Mouse (Mus musculus) MEL (cell line): ENCODE results near the gene Rbm18.

Source experiments
- CTCF ChIP-seq, 3 experiments: IDR thresholded peaks in 2 of 3; conservative IDR thresholded peaks in 1 of 3; 2 replicates each; pipeline ENCODE4 v1.5.1; 2011 to 2012; ENCODE audit warnings: low read length in 3 of 3, low read depth in 2 of 3, mild to moderate bottlenecking in 2 of 3, improper control_type of control experiment in 1 of 3, inconsistent platforms in 1 of 3, mixed read lengths in 1 of 3, moderate library complexity in 1 of 3; ENCODE audit not compliant: control insufficient read depth in 1 of 3, insufficient read depth in 1 of 3, poor library complexity in 1 of 3, severe bottlenecking in 1 of 3
- EP300 ChIP-seq, 2 experiments: IDR thresholded peaks; 2 replicates each; pipeline ENCODE4 v1.6.1; 2011; ENCODE audit warnings: improper control_type of control experiment in 2 of 2, low read length in 2 of 2, low read depth in 1 of 2, mild to moderate bottlenecking in 1 of 2
- MAZ ChIP-seq: IDR thresholded peaks from 2 replicates; pipeline ENCODE4 v1.6.1; 2012; ENCODE audit warnings: low read depth, mild to moderate bottlenecking, inconsistent platforms, low read length, improper control_type of control experiment
- POLR2A ChIP-seq, 2 experiments: IDR thresholded peaks; 2 replicates each; pipeline ENCODE4 v1.6.1; 2011 to 2012; ENCODE audit warnings: low read length in 2 of 2, mild to moderate bottlenecking in 2 of 2, control low read depth in 1 of 2, improper control_type of control experiment in 1 of 2, low read depth in 1 of 2, moderate library complexity in 1 of 2; ENCODE audit not compliant: control insufficient read depth in 1 of 2, insufficient read depth in 1 of 2, poor library complexity in 1 of 2
- SMC3 ChIP-seq: IDR thresholded peaks from 2 replicates; pipeline ENCODE4 v1.6.1; 2011; ENCODE audit warnings: low read depth, low read length, improper control_type of control experiment
- TBP ChIP-seq: IDR thresholded peaks from 2 replicates; pipeline ENCODE4 v1.8.0; 2011; ENCODE audit warnings: low read depth, low read length, improper control_type of control experiment
- ZC3H11A ChIP-seq: IDR thresholded peaks from 2 replicates; pipeline ENCODE4 v1.6.1; 2012; ENCODE audit warnings: low read depth, mild to moderate bottlenecking, inconsistent platforms, low read length, improper control_type of control experiment

DNA sequence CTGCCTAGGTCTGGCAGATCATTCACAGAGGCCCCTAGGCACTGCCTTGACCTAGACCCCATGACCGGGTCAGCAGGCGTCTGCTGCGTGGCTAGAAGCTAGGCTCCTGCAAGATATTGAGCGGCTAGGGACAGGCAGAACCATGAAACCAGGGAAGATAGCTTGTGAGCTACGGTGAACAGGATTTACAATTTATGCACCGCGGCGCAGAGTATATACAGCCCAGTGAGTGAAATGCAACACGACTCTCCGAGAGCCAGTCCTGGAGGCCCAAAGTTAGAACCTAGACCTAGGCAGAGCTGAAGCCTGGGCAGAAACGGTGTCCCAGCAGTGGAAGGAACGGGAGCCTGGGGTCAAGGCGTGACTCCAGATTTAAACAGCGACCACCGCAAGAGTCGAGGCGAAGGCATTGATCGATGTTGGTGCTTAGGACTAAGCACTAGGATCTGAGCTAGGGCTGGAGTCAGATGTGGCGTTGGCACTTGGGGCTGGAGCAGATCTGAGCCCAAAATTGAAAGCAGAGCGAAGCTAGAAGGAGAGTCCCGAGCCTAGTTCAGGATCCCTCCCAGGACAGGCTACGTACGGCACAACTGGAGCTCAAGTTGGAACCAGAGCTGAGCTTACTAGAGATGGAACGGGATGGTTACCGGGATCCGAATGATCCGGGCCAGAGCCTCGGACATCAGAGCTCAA is 34.6 kb downstream of the Rbm18 start:
- TF ChIP-seq POLR2A (IDR thresholded peaks at IDR 0.05; ENCODE audit: control insufficient read depth in 1 of 2, insufficient read depth in 1 of 2, low read depth in 1 of 2, low read length in 2 of 2, poor library complexity in 1 of 2), result no peak
- TF ChIP-seq MAZ, result no peak
- TF ChIP-seq SMC3, result no peak
- no peak for TF ChIP-seq CTCF (IDR thresholded peaks at IDR 0.05 in 2 of 3, conservative IDR thresholded peaks at IDR 0.05 in 1 of 3; ENCODE audit: control insufficient read depth in 1 of 3, insufficient read depth in 1 of 3, low read depth in 2 of 3, low read length in 3 of 3, poor library complexity in 1 of 3, severe bottlenecking in 1 of 3)
- TF ChIP-seq EP300 (IDR thresholded peaks at IDR 0.05; ENCODE audit: low read depth in 1 of 2, low read length in 2 of 2), result no peak
- no peak for TF ChIP-seq ZC3H11A
- TF ChIP-seq TBP, result no peak
